Mouse (Mus musculus): Measurements from ENCODE around the gene Rab3a.

DNA sequence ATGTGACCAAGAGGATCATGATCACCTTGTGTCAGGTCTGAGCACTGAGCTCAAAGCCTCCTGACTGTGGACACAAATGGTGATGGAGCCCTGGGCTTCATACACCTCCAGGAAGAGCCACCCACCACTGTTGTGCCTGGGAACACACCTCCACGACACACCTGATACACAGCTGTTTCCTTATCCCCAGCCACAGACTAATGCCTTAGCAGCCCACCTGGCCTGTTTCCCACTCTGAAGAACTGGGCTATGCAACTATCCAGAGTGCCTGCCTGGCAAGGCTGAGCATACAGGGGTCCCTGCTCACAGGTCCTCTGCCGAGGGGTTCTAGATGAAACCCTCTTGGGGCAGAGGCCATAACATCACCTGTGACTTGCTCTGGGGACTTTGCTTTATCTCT is 39.7 kb downstream of the Rab3a start:
- no peak for TF ChIP-seq MAFK (IDR thresholded peaks at IDR 0.05; ENCODE audit: insufficient read depth, low read depth, low read length)
- no peak for TF ChIP-seq CHD2 (IDR thresholded peaks at IDR 0.05; ENCODE audit: low read depth, low read length)
